Mouse (Mus musculus): Measurements from ENCODE around the gene Stxbp4.

GRCm38 (mm10) chr11:90595826-90596225 is 42.1 kb downstream of the Stxbp4 start:
- TF ChIP-seq CTCF (IDR thresholded peaks at IDR 0.05; ENCODE audit: low read depth), result no peak
- TF ChIP-seq EP300 (IDR thresholded peaks at IDR 0.05; ENCODE audit: low read depth), result no peak

Data from liver, postnatal 0 days (tissue).